Mouse (Mus musculus) thymus, postnatal 4 days (tissue): ENCODE measurements around the gene Fam174b.

Experiments used
- DNase-seq: peaks from one replicate; pipeline ENCODE4 v3.0.0; 2021

The Fam174b gene

DNA sequence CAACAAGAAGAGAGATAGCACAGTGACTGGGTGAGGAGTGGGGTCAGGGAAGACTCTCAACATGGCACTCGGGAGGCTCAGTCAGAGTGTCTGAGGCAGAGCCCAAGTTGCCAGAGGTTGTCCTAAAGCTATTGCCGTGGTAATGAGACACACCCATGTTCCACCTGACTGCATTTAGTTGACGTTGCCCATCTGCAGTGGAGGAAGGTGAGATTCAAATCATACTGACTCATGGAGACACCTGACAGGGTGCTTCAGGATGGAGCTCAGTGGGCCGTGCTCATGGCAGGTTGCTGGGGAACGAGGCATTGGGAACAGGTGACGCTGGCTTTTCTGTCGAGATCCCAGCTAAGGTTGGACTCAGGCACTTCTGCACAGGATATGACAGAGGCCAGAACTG lies 9.9 kb downstream of the Fam174b start:
- DNase-seq: no peak

- no peak for DNase-seq
Measured at GRCm38 (mm10) chr7:73753598-73753997, 13.5 kb downstream of the Fam174b start.

GRCm38 (mm10) chr7:73755377-73756110 lies 15.4 kb downstream of the Fam174b start:
- no peak for DNase-seq

- DNase-seq: no peak
Measured at GRCm38 (mm10) chr7:73761691-73762189, 21.6 kb downstream of the Fam174b start.

DNA sequence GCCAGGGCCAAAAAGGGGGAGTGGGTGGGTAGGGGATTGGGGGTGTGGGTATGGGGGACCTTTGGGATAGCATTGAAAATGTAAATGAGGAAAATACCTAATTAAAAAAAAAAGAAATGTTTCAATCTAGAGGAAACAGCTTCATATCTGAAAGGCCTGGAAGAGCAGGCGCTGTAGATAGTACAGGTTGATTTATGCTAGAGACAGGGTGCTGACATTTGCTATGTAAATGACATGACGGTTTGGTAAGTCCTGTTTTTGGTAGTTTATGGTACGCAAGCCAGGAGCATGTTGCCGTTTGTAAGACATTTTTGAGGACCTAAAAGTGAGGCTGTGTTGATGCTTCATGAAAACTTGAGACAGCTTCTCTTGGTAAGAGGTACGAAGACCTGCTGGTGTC lies 24.6 kb downstream of the Fam174b start:
- DNase-seq: no peak

DNA sequence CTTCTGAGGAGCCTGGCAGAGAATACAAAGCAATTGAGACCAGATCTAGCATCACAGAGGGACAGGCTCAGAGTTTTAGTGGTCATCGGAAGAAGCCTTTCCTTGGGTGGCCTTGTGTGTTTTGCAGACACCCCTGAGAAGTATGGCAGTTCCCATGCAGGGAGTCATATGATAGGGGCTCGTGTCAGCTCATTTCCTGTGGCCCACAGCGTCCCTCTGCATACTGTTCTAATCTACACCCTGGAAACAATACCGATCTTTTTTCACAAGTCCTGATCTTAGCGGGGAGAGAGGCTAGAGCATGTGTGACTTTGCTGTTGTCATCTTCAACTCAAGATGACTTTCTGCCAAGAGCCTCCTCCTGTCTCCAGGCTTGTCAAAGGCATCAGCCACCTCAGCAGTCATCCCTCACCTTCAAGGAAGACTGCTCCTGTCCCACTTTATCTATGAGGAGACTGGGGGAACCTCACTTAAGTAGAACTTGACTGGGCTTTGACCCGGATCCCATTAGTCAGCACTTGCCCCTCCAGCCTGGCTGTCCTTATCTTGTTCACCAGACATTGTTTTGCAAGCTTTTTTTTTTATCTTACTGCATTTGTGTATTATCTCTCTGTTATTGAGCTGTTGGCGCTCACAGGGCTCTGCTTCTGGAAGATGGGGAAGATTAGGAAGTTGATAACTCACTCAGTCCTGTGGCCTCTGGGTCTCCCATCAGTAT lies 25.2 kb downstream of the Fam174b start:
- DNase-seq: no peak

- no peak for DNase-seq
Measured at GRCm38 (mm10) chr7:73769224-73769623, 29.1 kb downstream of the Fam174b start.

- DNase-seq: peak; percentile 8
Measured at GRCm38 (mm10) chr7:73771384-73772274, 31.5 kb downstream of the Fam174b start.

DNA sequence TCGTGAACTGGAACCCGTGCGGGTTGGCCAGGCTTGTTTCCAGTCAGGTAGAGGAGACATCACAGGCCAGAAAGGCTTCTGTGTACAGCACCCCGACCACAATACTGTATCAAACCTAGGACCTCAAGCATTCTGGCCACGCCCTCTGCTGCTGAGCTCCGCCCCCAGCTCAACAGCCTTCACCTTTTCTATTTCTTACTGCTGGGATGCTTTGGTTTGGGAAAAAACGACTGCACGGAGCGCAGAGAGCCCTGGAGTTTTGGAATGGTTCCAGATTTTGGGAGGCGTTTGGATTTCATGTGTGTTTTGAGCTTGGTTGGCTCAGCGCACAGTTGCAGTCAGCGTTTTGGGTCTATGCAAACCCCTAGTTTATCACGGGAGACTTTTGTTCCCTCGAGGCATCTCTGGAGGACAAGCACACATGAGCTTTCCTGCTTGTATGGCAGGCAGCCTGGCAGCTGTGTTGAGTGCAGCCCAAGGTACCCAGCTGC lies 32.2 kb downstream of the Fam174b start:
- DNase-seq: no peak

DNA sequence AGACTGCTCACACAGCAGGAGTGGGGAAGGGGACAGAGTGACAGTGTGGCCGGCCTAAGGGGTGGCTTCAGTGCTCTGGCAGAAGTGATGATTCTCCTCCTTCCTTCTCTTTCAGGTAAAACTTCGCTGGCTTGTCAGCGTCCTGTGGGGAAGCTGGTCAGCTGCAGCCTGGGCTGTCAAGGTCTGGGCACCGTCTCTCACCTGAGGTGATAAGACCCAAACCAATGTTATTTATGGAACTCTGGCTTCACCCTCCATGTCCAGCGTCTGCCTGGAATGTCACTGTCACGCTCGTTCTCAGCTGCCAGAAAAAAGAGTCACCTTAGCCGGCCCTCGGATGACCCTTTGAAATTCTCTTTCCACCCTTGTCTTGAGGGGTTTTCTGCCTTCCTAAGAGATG lies 34.7 kb downstream of the Fam174b start:
- DNase-seq: no peak

DNA sequence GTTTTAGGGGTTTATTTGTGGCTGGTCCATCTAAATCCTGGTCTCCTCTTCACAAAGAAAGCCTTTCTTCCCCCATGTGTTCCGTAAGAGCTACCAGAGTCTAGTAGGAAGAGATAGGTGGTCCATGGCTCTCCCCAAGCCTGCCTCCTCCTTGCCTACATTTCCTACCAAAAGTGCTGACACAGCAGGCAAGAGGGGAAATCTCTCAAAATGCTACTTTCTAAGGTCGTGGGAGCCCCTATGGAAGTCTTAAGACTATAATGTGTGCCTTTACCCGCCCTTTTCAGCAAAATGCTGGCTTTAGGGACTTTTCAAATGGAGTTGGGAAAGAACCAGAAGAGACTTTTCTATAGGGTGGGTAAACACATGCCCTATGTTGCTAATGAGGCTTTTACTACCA lies 37.7 kb downstream of the Fam174b start:
- no peak for DNase-seq

DNA sequence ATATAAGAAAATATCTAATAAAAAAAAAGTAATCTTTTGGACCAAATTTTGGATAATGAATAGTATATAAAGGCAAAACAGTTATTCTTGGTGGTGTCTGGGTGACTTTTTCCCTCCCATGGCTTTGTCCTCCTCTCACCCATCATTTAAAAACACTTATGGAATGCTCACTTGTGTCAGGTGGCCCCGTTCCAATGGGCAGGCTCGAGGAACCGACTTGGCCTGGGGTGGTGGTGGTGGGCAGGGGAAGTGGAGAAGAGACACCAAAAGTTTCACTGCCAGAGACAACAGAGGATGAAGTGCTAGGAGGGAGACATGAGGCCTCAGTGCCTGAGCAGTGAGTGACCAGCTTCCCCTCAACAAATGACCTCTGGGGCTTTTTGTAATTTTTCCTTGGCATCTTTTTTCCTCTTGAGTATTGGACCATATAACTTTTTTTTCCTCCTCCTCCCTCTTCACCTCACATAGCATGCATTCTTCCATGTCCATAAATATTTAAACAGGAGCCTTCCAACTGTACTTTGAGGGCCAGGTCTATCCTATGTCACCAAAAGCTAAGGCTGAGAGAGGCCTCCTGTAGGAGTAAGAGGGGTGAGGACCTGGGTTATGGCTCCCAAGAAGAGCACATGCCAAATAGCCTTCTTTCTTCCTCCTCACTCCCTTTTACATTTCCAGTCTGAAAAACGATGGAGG lies 44.8 kb downstream of the Fam174b start:
- no peak for DNase-seq

GRCm38 (mm10) chr7:73785815-73786214 lies 45.7 kb downstream of the Fam174b start:
- DNase-seq: no peak

DNA sequence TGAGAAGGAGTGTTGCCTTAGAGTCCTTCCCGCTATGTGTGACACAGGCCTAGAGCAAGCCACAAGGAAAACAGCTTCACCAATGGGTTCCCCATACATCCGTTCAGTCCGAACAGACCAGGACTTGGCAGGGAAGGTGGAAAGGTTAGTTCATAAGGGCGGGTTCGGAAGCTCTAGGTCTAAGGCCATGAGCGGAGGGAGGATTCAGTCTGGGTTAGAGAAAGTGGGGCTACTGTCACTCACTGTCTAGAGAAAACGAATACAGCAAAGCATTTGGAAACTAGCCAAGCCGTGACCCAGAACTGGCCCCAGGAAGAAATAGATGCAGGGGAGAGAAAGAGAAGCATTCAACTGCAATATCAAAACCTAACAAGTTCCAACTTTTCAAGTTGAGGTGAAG lies 47.4 kb downstream of the Fam174b start:
- no peak for DNase-seq

- no peak for DNase-seq
Measured at GRCm38 (mm10) chr7:73791096-73791495, 51.0 kb downstream of the Fam174b start.

GRCm38 (mm10) chr7:73792155-73792554 lies 52.1 kb downstream of the Fam174b start:
- no peak for DNase-seq

DNA sequence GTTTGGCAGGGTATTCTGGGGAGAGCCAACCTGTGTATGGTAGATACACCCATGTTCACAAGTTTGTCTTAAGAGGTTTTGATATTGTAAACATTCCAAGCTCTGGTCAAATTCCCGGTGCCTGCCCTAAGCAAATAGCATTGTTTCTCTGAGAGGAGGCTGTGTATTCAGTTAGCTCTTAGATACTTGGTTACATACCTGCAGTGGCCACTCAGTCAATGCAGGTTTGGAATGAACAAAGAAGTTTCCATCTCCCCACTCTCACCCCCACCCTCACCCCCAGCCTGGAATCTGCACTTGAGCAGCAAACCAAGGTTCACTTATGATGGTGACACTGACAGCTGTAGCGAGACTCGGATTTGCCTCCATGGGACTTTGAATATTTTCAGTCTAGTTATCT lies 52.5 kb downstream of the Fam174b start:
- no peak for DNase-seq

DNA sequence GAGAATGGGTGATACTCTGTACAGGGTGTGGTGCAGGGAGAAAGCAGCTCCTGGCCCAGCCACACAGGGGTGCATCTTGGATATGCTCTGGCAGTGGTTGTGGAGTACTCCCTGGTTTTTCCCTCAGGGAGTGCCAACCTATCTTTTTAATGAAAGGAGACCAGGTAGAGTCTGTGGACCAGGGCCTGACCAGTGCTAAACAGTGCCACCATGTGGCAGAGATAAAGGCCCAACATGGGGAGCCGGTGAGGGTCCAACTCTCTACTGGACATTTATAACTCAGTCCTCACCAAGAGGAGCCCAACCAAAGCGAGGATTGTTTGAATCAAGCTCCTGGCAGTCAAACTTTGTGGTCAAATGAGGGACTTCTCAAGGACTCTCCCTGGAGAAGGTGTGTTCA lies 69.2 kb downstream of the Fam174b start:
- DNase-seq: peak; percentile 9

DNA sequence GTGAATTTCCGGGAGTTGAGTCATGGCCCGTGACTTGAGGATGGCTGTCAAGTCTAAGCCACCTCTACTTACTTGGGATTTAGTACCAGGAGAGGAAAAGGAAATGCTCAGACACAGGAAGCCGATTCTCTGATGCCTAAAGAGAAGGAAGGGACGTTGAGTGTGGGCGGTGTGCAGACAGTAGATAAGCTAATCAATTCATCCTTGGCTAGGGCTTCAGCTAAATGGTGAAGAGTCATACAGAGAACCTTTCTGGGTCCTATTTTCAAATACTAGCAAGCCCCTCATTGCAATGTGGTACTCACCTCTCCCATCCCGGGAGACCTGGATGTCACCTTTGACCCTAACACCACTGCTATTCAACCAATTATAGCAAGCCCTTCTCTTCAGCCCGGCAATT lies 71.3 kb downstream of the Fam174b start:
- no peak for DNase-seq

- DNase-seq: no peak
Measured at GRCm38 (mm10) chr7:73812176-73812575, 72.1 kb downstream of the Fam174b start.

GRCm38 (mm10) chr7:73813887-73814286 lies 73.8 kb downstream of the Fam174b start:
- DNase-seq: no peak

- DNase-seq: no peak
Measured at GRCm38 (mm10) chr7:73814454-73814853, 74.4 kb downstream of the Fam174b start.
